Mouse (Mus musculus): Measurements from ENCODE around the gene Rnf10. TPM values are rescaled to one million over a fixed set of nuclear protein-coding genes. Genes with fewer than 3 reads are reported as not detected.
"Not testable (repeated sequence)": the region's sequence is repeated elsewhere in the genome, so short reads cannot be mapped to it uniquely, and the experiment has no call there.

Rnf10 gene
- 100 to 1,000 TPM; 263 to 281 TPM for total RNA-seq (2021)
- long read RNA-seq, experiment 1, transcript Rnf10-201 (17 exons, 3,106 nt), result minor isoform, 10 of 160 reads
- long read RNA-seq, experiment 1, transcript Rnf10-202 (17 exons, 3,112 nt), result major isoform, 45 of 160 reads
- long read RNA-seq, experiment 1, partial matches to known transcripts, result 38 of 160 reads
- long read RNA-seq, experiment 1, other reads (novel, unspliced or antisense), result 63 of 160 reads
- long read RNA-seq, experiment 2, transcript Rnf10-202 (17 exons, 3,112 nt), result major isoform, 108 of 214 reads
- long read RNA-seq, experiment 2, transcript Rnf10-201 (17 exons, 3,106 nt), result minor isoform, 16 of 214 reads
- long read RNA-seq, experiment 2, transcript Rnf10-203 (17 exons, 3,476 nt), result minor isoform, 14 of 214 reads
- long read RNA-seq, experiment 2, partial matches to known transcripts, result 29 of 214 reads
- long read RNA-seq, experiment 2, other reads (novel, unspliced or antisense), result 47 of 214 reads

- peak; percentile 94 for DNase-seq
These were observed at the start of gene Rnf10 for GRCm38 (mm10) chr5:115272812-115273548. Gene Rnf10, minus strand, starts transcription at chr5:115272898.

GRCm38 (mm10) chr5:115319004-115319940 is 46.6 kb upstream of the Rnf10 start:
- DNase-seq, result peak; percentile 73

DNA sequence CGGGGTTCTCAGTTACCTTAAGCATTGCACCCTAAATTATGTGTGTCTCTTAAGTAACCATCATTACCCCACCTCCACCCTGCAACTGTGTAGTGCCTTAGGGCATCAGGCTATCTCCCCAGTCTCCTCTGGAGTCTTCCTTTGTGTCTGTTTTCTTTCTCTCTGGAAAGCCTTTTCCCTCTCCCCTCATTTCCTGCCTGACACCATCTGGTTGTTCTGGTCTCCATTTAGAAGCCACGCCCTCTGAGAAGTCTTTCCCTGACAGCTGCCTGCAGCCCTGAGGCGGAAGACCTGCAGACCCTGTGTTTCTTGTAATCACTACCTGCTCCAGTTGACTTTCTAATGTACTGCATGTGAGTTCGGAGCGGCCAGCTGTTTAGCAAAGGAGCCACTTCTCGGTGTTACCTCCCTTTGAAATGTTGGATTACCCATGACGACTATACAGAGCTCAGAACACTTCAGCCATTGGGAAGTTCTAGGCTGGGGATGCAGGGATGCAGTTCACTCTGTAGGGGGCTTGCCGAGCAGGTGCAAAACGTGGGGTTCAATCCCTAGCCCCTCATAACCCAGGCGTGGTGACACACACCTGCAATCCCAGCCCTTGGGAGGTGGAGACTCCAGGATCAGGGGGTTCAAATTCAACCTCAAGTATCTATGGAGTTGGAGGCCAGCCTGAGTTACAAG is 45.1 kb upstream of the Rnf10 start:
- no peak for DNase-seq

GRCm38 (mm10) chr5:115316968-115317644 is 44.4 kb upstream of the Rnf10 start:
- DNase-seq, result no peak

DNA sequence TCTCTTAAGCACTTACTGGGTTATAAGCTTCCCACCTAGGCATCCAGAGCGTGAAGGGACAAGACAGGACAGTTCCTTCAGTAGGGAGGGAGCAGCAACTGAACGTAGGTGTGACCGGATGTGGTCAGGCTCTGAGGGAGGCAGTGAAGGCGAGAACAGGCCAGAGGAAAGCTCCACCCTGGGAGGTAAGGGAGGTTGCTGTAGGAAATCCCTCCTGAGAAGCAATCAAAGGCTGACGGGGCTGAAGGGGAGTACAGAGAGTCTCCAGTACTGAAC is 40.9 kb upstream of the Rnf10 start:
- no peak for DNase-seq

DNA sequence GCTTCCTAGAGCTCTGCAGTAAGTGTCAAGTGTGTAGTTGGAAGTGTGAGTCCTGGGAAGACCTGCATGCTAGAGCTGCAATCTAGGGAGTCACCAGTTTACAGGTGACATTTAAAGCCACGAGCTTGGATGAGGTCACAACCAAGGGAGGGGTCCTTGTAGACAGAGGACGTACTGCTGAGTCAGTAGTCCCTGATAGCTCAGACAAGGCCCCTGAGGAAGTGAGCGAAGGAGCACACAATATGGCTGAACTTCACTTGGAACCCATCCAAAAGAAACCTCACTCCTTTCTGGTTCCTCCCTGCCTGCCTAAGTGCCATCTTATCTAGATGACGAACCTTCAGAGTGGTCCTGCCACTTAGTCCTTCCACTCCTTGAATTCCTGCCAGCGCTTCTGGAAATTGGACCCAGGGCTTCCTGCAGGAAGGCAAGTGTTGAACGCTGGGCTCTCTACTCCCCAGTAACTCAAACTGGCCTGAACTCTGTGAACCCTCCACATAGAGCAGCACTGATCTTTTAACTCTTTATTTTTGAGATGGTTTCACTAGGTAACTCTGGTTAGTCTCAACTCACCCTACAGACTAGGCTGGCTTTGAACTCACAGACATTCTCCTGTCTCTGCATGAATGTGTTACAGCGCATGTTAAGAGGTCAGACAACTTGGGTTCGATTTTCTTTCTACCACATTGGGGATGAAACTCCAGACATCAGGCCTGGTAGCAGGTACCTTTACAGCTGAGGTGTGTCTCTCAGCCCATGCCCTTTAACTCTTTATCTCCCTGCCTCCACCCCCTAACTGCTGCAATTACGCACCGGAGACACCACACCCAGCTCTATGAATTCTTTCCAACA is 40.3 kb upstream of the Rnf10 start:
- DNase-seq, result no peak

- DNase-seq, result no peak
These were observed 39.7 kb upstream of the Rnf10 start for GRCm38 (mm10) chr5:115312354-115312753.

GRCm38 (mm10) chr5:115302190-115302589 is 29.5 kb upstream of the Rnf10 start:
- not testable (repeated sequence) for DNase-seq

DNA sequence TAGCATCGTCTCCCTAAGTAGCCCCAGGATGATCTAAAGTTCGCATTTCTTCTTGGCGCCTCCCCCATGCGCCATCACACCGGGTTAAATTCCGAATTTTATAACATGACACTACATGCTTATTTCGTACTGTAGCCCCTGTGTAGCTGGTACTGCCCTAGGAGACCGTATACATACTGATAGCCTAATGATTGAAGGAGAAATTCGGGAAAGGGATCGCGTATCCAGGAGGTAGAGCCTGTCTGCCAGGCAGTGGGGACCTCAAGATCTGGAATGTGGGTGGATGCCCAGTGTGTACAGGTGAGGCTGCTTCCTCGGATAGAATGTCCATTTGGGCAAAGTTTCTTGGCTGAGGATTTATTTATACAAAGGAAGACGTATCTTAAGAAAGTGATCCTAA is 28.9 kb upstream of the Rnf10 start:
- no peak for DNase-seq

DNA sequence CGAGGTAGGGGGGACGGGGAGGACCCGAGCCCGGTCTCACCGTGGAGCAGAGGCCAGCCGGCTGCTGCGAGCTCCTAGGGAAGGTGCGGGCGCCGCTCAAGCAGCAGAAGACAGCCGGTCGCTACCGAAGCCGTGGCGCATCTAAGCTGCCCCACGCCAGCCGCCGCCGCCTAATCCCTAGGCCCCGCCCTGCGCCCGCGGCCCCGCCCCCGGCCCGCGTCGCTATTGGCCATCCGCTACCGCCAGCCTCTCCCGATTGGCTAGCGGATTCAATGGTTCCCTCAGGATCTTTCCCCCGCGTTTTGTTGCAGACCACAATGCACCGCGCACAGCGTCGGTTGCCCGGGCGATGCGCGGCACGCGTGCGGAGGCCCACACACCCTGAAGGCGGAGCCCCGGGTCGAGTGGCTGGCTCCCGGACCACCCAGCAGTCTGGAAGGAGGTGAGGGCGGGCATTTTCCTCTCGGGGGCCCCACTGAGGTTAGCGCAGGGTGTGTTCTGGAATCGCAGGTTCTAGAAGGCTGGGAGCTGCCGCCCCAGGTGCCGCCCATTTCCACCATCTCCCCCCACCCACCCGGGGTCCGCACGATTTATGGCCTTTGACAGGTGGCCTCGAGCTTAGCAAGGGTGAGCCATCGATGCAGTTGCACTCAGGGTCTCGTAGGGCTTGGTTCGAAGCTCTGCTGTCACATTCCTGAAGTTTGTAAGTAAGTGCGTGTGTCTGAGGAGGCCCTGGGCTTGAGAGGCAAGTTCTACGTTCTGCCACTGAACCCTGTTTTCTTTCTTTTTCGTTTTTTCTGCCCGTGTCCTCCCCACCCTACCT is 28.3 kb upstream of the Rnf10 start, which contains the start of gene Dynll1:
Dynll1 (minus strand) TSS at position 208 of the 823 bp plus-strand sequence.
- DNase-seq, result peak; percentile 98

- peak; percentile 62 for DNase-seq
These were observed 27.5 kb upstream of the Rnf10 start for GRCm38 (mm10) chr5:115300035-115300744.

DNA sequence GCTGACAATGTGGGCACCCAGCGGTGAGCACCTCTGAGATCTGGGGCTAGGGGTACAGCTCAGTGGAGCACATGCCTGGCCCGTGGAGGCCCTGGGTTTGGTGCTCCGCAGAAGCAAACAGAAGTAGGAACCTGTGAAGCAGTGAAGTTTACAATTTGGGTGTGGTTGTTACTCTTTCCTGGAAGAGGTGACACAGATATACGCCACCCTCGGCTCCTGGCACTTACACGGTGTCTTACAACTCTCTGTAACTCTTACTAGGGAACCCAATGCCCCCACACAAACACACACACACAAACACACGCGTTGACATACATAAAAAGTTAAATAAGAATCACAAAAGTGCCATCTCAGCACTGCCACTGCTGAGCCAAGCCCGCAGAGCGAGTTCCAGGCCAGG is 23.6 kb upstream of the Rnf10 start:
- DNase-seq, result no peak

- no peak for DNase-seq
These were observed 21.5 kb upstream of the Rnf10 start for GRCm38 (mm10) chr5:115294173-115294572.

- DNase-seq, result no peak
These were observed 12.0 kb upstream of the Rnf10 start for GRCm38 (mm10) chr5:115284735-115285134.

DNA sequence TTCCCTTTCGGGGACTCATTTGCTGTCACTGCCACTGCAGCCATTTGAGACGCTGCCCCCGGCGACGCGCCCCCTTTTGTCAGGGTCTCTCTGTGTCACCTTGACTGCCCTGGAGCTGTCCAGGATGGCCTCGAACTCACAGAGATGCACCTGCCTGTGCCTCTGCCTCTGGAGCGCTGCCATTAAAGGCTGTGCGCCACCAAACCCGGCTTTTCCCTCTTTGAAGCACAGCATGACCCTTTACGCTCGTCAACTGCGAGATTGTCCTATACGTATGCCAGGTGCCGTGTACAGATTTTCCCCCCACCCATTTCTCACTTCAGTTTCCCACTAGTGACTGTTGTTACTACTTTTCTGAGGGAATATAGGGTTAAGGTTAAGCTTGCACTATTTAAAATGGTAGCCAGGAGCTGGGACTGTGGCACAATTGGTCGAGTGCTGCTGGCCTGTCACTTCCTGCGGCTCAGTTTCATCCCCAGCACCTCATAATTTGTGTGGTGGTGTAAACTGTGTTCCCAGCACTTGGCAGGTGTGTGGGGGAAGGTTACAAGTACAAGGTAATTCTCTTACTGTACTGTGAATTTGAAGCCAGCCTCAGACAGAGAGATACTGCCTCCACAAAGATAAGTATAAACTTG is 7.5 kb upstream of the Rnf10 start:
- no peak for DNase-seq

DNA sequence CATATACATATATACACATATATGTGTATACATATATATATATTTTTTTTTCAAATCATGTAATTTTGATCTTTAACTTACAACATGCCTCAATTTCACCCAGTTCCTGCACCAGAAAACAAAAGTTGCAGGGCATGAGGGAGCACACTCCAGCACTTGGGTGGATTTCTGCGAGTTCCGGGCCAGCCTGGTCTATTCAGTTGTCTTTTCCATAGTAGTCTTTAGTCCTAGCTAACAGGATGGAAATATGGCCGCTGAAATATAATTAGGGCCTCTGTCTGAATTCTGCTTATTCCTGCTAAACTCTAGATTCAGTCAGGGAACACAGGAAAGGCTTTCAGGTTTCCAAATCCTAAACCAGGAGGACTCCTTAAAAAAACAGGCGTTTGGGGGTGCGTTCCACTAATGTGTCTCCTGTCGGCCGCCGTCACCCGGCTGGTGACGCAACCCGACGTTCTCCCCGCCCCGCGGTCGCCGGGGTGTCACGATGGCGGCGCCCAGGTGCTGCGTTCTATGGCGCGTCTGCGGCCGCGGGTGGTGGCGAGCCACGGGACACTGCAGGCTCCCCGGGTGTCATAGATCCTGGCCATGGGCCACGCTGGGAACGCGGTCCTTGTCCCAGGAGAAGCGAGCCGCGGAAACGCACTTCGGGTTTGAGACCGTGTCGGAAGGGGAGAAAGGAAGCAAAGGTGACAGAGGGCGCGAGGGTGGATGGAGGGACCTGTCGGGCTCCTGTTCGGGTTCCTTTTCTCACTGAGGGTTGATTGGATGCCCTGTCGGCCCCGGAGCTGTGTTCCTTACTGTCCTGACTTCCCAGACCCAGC is 6.7 kb upstream of the Rnf10 start, which contains the start of gene Coq5:
Coq5 (plus strand) TSS at position 441 of the 824 bp plus-strand sequence.
- peak; percentile 85 for DNase-seq

GRCm38 (mm10) chr5:115278785-115279184 is 6.1 kb upstream of the Rnf10 start:
- DNase-seq, result no peak
